Mouse (Mus musculus) neural tube, embryonic 15.5 days (tissue): ENCODE results near the gene Rab4b. TPM values are rescaled to one million over a fixed set of nuclear protein-coding genes. Genes with fewer than 3 reads are reported as not detected.
A peak's percentile ranks its signal among the peaks of the same experiment; 100 is the strongest.

Experiments used
- ATAC-seq: fragments of 200-750 bp; cut with Nextera tagmentation; 2 replicates; pipeline ENCODE4 v1.8.0; 2017; ENCODE audit warnings: mild to moderate bottlenecking, moderate TSS enrichment, moderate library complexity; ENCODE audit not compliant: low FRiP score
- H3K27ac ChIP-seq: fragments of 300-500 bp; sonication (generic); replicated peaks from 2 replicates; pipeline ENCODE4 v1.5.1; 2015; ENCODE audit warnings: mild to moderate bottlenecking, inconsistent platforms
- H3K27me3 ChIP-seq: fragments of 300-500 bp; sonication (generic); replicated peaks from 2 replicates; pipeline ENCODE4 v1.6.1; 2015; ENCODE audit warnings: inconsistent platforms
- H3K36me3 ChIP-seq: fragments of 300-500 bp; sonication (generic); 2 replicates; pipeline ENCODE4 v1.6.1; 2015; ENCODE audit warnings: inconsistent platforms
- H3K4me1 ChIP-seq: fragments of 300-500 bp; sonication (generic); 2 replicates; pipeline ENCODE4 v1.6.1; 2015; ENCODE audit warnings: inconsistent platforms
- H3K4me2 ChIP-seq: fragments of 300-500 bp; sonication (generic); 2 replicates; pipeline ENCODE4 v1.6.1; 2015; ENCODE audit warnings: inconsistent platforms, mild to moderate bottlenecking, moderate library complexity
- H3K4me3 ChIP-seq: fragments of 300-500 bp; sonication (generic); replicated peaks from 2 replicates; pipeline ENCODE4 v1.5.1; 2015; ENCODE audit warnings: mild to moderate bottlenecking, inconsistent platforms
- H3K9ac ChIP-seq: fragments of 300-500 bp; sonication (generic); replicated peaks from 2 replicates; pipeline ENCODE4 v1.6.1; 2015; ENCODE audit warnings: mild to moderate bottlenecking, inconsistent platforms
- H3K9me3 ChIP-seq: fragments of 300-500 bp; sonication (generic); replicated peaks from 2 replicates; pipeline ENCODE4 v1.6.1; 2016; ENCODE audit warnings: inconsistent platforms
- WGBS: fragments of 180-500 bp; shearing (Covaris S2); methylation state at CpG from one replicate; pipeline ENCODE4 v1.1.7; 2015; ENCODE audit warnings: mixed read lengths; 5-methylcytosine and 5-hydroxymethylcytosine counted together
- polyA plus RNA-seq: library from polyadenylated mRNA; unstranded; fragments of >200 nt; fragmentation: Nextera tagmentation; extraction: Ambion mirVana; gene quantifications from 2 replicates; pipeline ENCODE4 v1.2.1, GENCODE M21; 2015

Rab4b gene
- polyA plus RNA-seq, 1 experiment from 2014 or later = 109 TPM

GRCm38 (mm10) chr7:27180837-27181695 lies 2.4 kb upstream of the Rab4b start, which contains the start of the genes Gm21983 and Mia:
Gm21983 (minus strand) TSS chr7:27181086.
Mia (minus strand) TSS chr7:27181157.
- 62% methylated on average over 14 of the region's 14 CpGs for WGBS
- Histone ChIP-seq H3K9ac (no peak within 1 kb of the TSS), H3K4me3 (peak within 1 kb of the TSS; percentile 77), H3K4me1 (peaks cover 21% of the 10 kb centered on the region), H3K4me2 (peak within 1 kb of the TSS; percentile 60), H3K27me3 (no peaks in the 10 kb centered on the region), H3K36me3 (peaks cover 26% of the 10 kb centered on the region), H3K9me3 (no peaks in the 10 kb centered on the region), H3K27ac (peak within 1 kb of the TSS; percentile 95)
- no peak for ATAC-seq

DNA sequence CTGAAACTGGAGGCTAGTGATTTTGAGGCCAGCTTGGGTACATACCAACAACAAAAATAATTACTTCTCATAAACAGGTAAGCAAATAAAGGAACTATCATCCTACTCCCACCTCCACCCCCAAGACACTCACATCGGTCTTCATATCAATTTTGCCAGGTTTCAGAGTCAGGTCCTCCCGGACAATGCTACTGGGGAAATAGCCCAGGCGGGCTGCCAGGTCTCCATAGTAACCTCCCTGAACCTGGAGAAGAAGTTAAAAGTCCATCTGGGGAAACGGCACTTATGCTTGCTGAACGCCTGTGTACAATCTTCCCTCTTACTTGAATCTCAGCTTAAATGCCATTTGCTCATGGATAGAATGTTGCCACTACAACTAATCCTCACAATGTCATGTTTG lies 1.3 kb upstream of the Rab4b start:
- no peaks in the 10 kb centered on the region for H3K9me3 ChIP-seq
- H3K27me3 ChIP-seq = no peaks in the 10 kb centered on the region
- no peak for ATAC-seq
- peaks cover 21% of the 10 kb centered on the region for H3K4me1 ChIP-seq
- H3K36me3 ChIP-seq = peaks cover 23% of the 10 kb centered on the region
- H3K4me3 ChIP-seq = peak overlapping the region; percentile 77
- H3K27ac ChIP-seq = peak overlapping the region; percentile 95
- WGBS = 36% methylated on average over 5 of the region's 5 CpGs
- no peak overlapping the region for H3K9ac ChIP-seq
- peak overlapping the region; percentile 60 for H3K4me2 ChIP-seq

DNA sequence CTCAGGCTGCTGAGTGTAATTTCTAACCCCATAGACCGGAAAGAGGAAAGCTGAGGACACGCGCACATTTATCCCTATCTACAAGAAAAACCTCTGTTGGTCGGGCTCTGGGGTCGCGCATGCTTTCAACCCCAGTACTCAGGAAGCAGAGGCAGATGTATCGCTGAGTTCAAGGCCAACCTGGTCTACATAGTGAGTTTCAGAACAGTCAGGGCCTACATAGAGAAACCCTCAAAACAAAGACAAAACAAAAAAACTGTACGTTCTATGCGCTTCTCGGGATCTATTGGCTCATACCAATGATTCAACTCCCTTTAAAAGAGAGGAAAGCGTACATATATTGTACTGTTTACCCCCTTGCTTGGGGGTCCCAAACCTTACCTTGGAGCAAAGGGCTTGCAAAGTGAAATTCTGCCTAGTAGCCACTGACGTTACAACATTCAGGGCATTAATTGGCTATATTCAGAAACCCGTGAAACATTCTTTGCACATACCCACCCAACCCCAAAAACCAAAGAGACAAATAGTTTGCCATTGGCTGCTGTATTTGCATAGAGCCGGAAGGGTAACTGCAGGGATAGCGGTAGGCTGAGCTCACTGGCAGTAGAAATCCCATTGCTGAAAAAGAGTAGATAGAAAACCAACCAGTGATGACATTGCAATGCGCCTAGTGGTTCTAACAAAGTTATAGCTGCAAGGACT lies 672 bp upstream of the Rab4b start:
- peak overlapping the region; percentile 77 for H3K4me3 ChIP-seq
- no peaks in the 10 kb centered on the region for H3K9me3 ChIP-seq
- H3K4me1 ChIP-seq = peaks cover 21% of the 10 kb centered on the region
- peaks cover 24% of the 10 kb centered on the region for H3K36me3 ChIP-seq
- 48% methylated on average over 16 of the region's 16 CpGs for WGBS
- H3K4me2 ChIP-seq = peak overlapping the region; percentile 60
- H3K9ac ChIP-seq = 0 out of 2 replicates have a peak overlapping the region, but pooled peaks have one; percentile 33
- ATAC-seq = no peak
- no peaks in the 10 kb centered on the region for H3K27me3 ChIP-seq
- peak overlapping the region; percentile 95 for H3K27ac ChIP-seq

- Histone ChIP-seq H3K36me3 (peaks cover 26% of the 10 kb centered on the region), H3K4me2 (peak overlapping the region; percentile 58), H3K9me3 (no peaks in the 10 kb centered on the region), H3K4me1 (peaks cover 21% of the 10 kb centered on the region), H3K9ac (peak overlapping the region; percentile 66), H3K4me3 (peak overlapping the region; percentile 77), H3K27ac (peak overlapping the region; percentile 95), H3K27me3 (no peaks in the 10 kb centered on the region)
- ATAC-seq = peak; percentile 11
- WGBS = 24% methylated on average over 4 of the region's 4 CpGs
These were observed 763 bp downstream of the Rab4b start for GRCm38 (mm10) chr7:27177942-27178323.

DNA sequence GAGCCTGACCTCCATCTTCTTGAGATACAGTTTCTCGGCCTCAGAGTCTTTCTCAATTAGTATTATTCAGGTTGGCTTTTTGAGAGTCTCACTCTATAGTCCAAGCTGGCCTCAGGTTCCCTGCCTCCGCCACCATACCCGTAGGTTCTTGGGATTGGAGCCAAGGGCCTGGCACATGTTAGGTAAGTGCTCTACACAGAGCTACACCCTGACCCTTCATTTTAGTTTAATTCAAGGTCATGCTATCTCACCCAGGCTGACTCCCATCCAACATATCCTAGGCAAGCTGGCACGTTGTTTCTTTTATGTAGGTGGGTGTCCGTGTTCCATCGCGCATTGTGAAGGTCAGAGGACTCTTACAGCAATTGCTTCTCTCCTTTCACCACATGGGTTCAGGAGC lies 3.8 kb downstream of the Rab4b start:
- Histone ChIP-seq H3K9ac (no peak overlapping the region), H3K27ac (no peak overlapping the region), H3K36me3 (peaks cover 52% of the 10 kb centered on the region), H3K9me3 (no peaks in the 10 kb centered on the region), H3K27me3 (no peaks in the 10 kb centered on the region), H3K4me1 (peaks cover 18% of the 10 kb centered on the region), H3K4me2 (no peak overlapping the region), H3K4me3 (no peak overlapping the region)
- 95% methylated on average over 7 of the region's 7 CpGs for WGBS
- no peak for ATAC-seq

- H3K27ac ChIP-seq = no peak overlapping the region
- no peak for ATAC-seq
- H3K4me2 ChIP-seq = no peak overlapping the region
- peaks cover 14% of the 10 kb centered on the region for H3K4me1 ChIP-seq
- no peak overlapping the region for H3K4me3 ChIP-seq
- no peaks in the 10 kb centered on the region for H3K27me3 ChIP-seq
- no peaks in the 10 kb centered on the region for H3K9me3 ChIP-seq
- 97% methylated on average over 15 of the region's 15 CpGs for WGBS
- H3K9ac ChIP-seq = no peak overlapping the region
- peaks cover 52% of the 10 kb centered on the region for H3K36me3 ChIP-seq
These were observed 4.2 kb downstream of the Rab4b start for GRCm38 (mm10) chr7:27174496-27174895.

GRCm38 (mm10) chr7:27170981-27171380 lies 7.7 kb downstream of the Rab4b start:
- H3K36me3 ChIP-seq = peaks cover 51% of the 10 kb centered on the region

DNA sequence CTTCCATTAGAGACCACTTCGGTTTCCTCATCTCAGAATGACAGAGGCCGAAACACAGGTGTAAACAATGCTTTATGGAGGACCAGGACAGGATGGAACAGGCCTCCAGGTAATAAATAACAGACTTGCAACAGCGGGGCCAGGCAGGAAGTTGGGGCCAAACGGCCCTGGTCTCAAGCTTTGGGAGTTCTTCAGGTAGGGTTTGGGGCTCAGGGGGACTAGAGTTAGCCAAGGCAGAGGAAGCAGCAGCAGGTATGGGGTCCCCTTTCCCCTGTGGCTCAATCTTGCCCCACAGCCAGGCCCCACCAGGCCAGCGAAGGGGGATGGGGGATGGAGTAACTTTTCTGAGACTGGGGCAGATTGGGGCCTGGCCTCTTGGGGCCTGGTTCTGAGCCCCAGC lies 10.3 kb downstream of the Rab4b start:
- Histone ChIP-seq H3K4me3 (no peak overlapping the region), H3K4me2 (no peak overlapping the region), H3K27ac (no peak overlapping the region), H3K9ac (no peak overlapping the region), H3K27me3 (no peaks in the 10 kb centered on the region), H3K4me1 (peaks cover 34% of the 10 kb centered on the region), H3K9me3 (no peaks in the 10 kb centered on the region), H3K36me3 (peaks cover 30% of the 10 kb centered on the region)
- WGBS = 92% methylated on average over 5 of the region's 5 CpGs
- no peak for ATAC-seq

More at GRCm38 (mm10) chr7:27170981-27171380, 7.7 kb downstream of the Rab4b start:
- Histone ChIP-seq H3K27me3 (no peaks in the 10 kb centered on the region), H3K4me2 (no peak overlapping the region), H3K4me3 (no peak overlapping the region), H3K27ac (no peak overlapping the region), H3K9me3 (no peaks in the 10 kb centered on the region), H3K9ac (no peak overlapping the region), H3K4me1 (peaks cover 9% of the 10 kb centered on the region)
- 92% methylated on average over 3 of the region's 3 CpGs for WGBS
- no peak for ATAC-seq

- Histone ChIP-seq H3K4me1 (peaks cover 41% of the 10 kb centered on the region), H3K4me3 (peak overlapping the region; percentile 75), H3K27ac (peak overlapping the region; percentile 99), H3K9ac (peak overlapping the region; percentile 84), H3K4me2 (peak overlapping the region; percentile 88), H3K9me3 (no peaks in the 10 kb centered on the region), H3K36me3 (peaks cover 22% of the 10 kb centered on the region), H3K27me3 (no peaks in the 10 kb centered on the region)
- no peak for ATAC-seq
- 71% methylated on average over 11 of the region's 11 CpGs for WGBS
These were observed 11.1 kb downstream of the Rab4b start for GRCm38 (mm10) chr7:27167475-27168094.

DNA sequence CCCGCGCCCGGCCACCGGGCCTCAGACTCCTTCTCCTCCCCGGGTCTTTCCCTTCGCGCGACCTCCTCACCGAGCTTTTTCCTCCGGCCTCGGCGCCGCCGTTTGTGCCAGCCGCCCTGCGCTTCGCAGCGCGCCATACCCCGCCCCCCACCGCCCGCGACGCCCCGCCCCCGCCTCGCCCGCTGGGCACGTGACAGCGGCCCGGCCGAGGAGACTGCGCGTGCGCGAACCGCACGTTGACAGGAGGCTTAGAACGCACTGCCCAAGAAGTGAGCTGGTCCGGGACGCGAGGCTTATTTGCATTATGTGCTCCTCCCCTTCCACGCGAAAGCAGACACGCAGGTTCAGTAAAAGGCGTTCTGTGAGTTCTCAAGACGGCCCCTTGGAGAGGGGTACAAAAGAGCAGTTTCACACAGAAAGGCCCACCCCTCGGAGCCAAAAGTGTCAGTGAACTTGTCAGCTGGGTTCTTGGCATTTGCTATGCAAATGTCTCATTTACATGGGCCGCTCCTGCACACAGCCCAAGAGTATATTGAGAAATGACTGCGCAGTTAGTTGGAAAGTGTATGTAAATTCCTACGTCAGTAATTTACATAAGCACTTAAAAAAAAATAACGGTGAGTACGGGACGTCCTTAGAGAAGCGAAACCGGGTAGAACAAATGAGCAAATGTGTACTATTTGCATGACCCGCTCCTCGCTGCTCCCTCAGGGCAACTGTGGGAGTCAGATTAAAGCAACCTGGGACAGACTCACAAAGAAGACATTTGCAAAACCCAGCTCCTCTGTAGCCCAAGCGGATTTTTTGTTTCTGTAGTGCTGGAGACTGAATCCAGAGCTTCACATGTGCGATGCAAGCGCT lies 11.9 kb downstream of the Rab4b start, which contains the start of gene Egln2:
Gene Egln2 (minus strand): TSS at position 189 of the 861 bp plus-strand sequence.
- Histone ChIP-seq H3K9me3 (no peaks in the 10 kb centered on the region), H3K27me3 (no peaks in the 10 kb centered on the region), H3K4me2 (peak within 1 kb of the TSS; percentile 88), H3K36me3 (peaks cover 16% of the 10 kb centered on the region), H3K27ac (peak within 1 kb of the TSS; percentile 99), H3K9ac (peak within 1 kb of the TSS; percentile 84), H3K4me3 (peak within 1 kb of the TSS; percentile 75), H3K4me1 (peaks cover 49% of the 10 kb centered on the region)
- WGBS = 2% methylated on average over 61 of the region's 61 CpGs
- peak; percentile 89 for ATAC-seq

GRCm38 (mm10) chr7:27166229-27166613 lies 12.5 kb downstream of the Rab4b start:
- H3K27me3 ChIP-seq = no peaks in the 10 kb centered on the region
- H3K27ac ChIP-seq = peak overlapping the region; percentile 99
- WGBS = 1% methylated on average over 35 of the region's 43 CpGs
- peaks cover 55% of the 10 kb centered on the region for H3K4me1 ChIP-seq
- H3K4me2 ChIP-seq = peak overlapping the region; percentile 88
- peak overlapping the region; percentile 84 for H3K9ac ChIP-seq
- H3K36me3 ChIP-seq = peaks cover 15% of the 10 kb centered on the region; the same call in 1 of the 2 replicates
- H3K9me3 ChIP-seq = no peaks in the 10 kb centered on the region
- peak; percentile 68 for ATAC-seq
- peak overlapping the region; percentile 75 for H3K4me3 ChIP-seq
